Mouse (Mus musculus) left cerebral cortex, postnatal 10 days (tissue): ENCODE results near the gene Snapc1. TPM values are rescaled to one million over a fixed set of nuclear protein-coding genes. Genes with fewer than 3 reads are reported as not detected.

Source experiments
- DNase-seq, 2 experiments: peaks; one replicate each; pipeline ENCODE4 v3.0.0; 2021 to 2022; ENCODE audit warnings: low spot score in 2 of 2, mixed read lengths in 1 of 2; ENCODE audit errors: extremely low spot score in 1 of 2
- intact Hi-C: fragments of 180-260 bp; cut with DNase I; formaldehyde crosslinking; loops from one replicate; pipeline ENCODE4 v1.15.1; 2025
- total RNA-seq, 2 experiments: library from RNA; stranded (reverse); gene quantifications; 2 replicates each; pipeline ENCODE4 v1.2.3; 2021

Snapc1 gene
- 10 to 100 TPM; 31.6 to 35.3 TPM for total RNA-seq

- peak; percentile 96 to 97 for DNase-seq
- intact Hi-C loops, result no loop called here
Observed at GRCm38 (mm10) chr12:73964291-73965281, at the start of gene Snapc1. Snapc1 (plus strand) TSS chr12:73964481.

GRCm38 (mm10) chr12:73918479-73918878 is 45.8 kb upstream of the Snapc1 start:
- intact Hi-C loops, result no loop called here

GRCm38 (mm10) chr12:73930266-73930665 is 34.0 kb upstream of the Snapc1 start:
- DNase-seq, result no peak
- intact Hi-C loops, result no loop called here

More at GRCm38 (mm10) chr12:73918479-73918878, 45.8 kb upstream of the Snapc1 start:
- no peak for DNase-seq

- intact Hi-C loops, result no loop called here
- DNase-seq, result peak in 1 of 2 experiments; percentile 47
Observed at GRCm38 (mm10) chr12:73931274-73931673, 33.0 kb upstream of the Snapc1 start.

DNA sequence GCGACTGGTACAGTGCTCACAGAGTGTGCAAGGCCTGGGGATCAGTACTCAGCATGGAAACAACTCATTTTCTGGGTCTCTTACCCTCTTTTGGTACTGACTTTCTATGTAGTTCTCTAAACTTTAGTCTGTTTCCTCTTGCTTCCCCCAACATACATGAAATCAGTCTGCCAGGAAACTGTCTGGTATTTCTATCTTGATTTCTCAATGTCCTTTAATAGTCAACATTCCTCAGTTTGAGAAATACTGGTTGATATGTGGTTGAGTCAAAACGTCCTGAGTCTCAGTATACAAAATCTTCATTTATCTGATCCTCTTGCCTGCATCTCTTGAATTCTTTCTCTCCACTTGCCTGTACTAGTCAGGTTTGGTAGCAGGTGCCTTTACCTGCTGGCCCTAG is 29.8 kb upstream of the Snapc1 start:
- DNase-seq, result no peak
- intact Hi-C loops, result no loop called here

DNA sequence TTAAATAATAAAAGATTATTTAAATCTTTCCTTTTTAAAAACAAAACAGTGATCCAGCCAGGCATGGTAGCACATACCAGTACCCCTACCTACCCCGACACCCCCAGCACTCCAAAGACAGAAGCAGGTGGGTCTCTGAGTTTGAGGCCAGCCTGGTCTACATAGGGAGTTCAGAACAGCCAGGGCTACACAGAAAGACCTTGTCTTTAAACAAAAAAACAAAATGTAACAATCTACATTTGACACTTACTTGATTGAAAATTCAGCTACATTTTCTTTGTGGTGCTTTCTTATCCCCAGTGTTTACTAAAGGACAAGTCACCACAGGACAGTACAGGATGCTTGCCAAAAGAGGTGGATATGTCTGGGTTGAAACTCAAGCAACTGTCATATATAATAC is 26.9 kb upstream of the Snapc1 start, which contains the start of gene Gm49321:
Gm49321 (plus strand) TSS at position 301 of the 400 bp plus-strand sequence.
- DNase-seq, result no peak
- intact Hi-C loops, result no loop called here

- intact Hi-C loops, result no loop called here
- no peak for DNase-seq
Observed at GRCm38 (mm10) chr12:73939542-73939941, 24.7 kb upstream of the Snapc1 start.

- intact Hi-C loops, result no loop called here
- no peak for DNase-seq
Observed at GRCm38 (mm10) chr12:73948415-73948814, 15.9 kb upstream of the Snapc1 start.

GRCm38 (mm10) chr12:73949318-73950058 is 14.8 kb upstream of the Snapc1 start:
- intact Hi-C loops, result no loop called here
- DNase-seq, result peak in 1 of 2 experiments; percentile 74

- intact Hi-C loops, result no loop called here
- peak; percentile 28 to 74 for DNase-seq
Observed at GRCm38 (mm10) chr12:73952879-73953278, 11.4 kb upstream of the Snapc1 start.

DNA sequence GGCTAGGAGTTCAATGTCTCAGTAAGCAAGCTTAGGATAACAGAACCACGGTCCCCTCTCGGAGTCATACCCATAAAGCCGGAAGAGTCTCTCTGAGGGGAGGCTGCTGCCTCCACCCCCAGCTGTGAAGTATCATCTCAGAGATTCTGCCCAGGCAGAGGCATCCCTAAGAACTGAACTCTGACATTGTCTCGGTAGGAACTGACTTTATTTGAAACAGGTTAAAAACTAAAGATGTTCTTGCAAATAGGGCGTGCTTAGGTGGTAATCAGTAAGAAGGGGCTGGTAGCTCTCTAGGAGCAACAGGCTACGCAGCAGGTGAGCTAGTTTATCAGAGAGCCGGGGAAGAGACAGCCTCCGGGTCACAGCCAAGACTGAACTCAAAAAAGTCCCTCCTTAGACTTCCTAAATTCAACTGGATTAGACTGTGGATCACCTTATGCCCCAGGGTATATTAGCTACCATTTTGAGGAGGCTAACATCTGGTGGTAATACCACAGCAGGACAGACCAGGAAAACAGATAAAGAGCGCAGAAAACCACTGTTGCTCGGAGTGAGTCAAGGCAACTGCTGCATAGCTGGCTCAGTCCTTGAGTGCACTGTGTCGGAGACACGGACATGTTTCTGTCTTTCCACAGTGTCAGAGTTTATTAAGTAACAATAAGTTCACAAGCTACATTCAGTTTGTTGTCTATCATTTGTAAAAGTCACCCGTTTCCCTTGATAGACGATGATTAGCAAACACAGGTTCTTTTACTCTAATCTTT is 10.7 kb upstream of the Snapc1 start:
- intact Hi-C loops, result no loop called here
- no peak for DNase-seq

DNA sequence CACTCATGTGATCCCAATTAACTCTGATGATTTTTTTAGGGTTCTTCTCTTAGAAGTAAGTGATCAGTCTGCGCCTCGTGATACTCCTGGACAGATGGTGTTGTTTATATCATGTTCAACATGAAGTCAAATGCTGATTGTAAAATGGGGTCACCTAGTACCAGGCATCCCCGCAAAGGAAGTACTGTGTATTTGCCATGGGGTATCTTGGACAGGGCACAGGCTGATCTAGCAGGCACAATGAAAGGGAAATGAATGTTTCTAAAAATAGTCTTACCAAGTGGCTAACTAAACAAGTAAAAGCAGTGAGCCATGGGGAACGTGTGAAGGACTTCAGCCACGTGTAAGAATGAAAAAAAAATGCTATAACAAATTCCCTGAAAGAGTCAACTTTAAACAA is 9.5 kb upstream of the Snapc1 start:
- DNase-seq, result no peak
- intact Hi-C loops, result no loop called here

DNA sequence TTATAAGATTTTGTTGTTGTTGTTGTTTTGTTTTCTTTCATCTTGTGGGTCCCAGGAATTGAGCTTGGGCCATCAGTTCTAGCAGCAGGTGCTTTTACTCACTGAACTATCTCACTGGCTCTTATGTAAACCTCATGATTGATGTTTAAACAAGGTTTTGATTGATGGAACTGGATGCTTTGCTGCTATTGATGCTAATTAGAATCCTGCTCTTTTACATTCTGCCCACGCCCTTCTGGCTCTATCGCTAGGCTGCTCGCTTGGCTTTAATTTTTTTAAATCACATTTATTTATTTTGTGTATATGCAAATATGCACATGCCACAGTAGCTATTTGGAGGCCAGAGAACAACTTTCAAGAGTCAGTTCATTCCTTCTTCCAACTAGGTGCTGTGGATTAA is 6.6 kb upstream of the Snapc1 start:
- intact Hi-C loops, result no loop called here
- DNase-seq, result peak in 1 of 2 experiments; percentile 15

DNA sequence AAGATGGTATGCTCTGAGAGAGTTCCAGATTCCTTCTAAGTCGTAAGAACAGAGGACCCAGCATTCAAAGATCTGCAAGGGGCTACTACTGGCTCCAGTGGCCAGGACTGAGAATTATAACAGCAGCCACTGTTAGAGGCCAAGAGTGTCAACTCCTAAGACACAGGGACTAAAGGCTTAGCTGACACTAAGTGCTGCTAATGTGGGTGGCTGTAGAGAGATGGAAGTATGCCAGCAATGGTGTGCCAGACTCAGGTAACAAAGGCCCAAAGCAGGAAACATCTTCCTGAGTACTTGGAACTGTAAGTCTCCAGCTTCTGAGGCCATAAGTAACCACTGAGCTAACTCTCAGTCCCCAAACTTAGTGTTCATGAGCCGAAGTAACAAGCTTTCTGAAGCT is 5.5 kb upstream of the Snapc1 start:
- intact Hi-C loops, result no loop called here
- DNase-seq, result no peak

- no peak for DNase-seq
- intact Hi-C loops, result no loop called here
Observed at GRCm38 (mm10) chr12:73969142-73969541, 4.9 kb downstream of the Snapc1 start.

DNA sequence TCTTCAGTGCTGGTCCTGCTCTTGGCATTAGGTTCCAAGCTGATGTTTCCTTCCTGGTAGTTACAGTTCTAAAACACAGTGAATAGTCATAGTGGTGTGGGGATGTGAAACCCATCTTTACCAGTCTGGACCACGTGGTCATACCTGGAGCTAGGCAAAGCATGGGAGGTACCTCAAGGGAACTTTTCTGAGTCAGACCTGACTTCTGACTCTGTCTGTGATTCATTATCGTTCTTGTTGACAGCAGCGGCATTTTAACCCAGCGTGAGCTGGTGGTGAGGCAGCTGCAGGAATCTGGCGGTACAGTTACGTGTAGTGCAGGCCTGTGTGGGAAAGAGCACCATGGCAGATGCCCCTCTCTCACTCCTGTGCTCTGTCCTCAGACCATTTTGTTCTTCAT is 10.3 kb downstream of the Snapc1 start:
- no peak for DNase-seq
- intact Hi-C loops, result no loop called here

DNA sequence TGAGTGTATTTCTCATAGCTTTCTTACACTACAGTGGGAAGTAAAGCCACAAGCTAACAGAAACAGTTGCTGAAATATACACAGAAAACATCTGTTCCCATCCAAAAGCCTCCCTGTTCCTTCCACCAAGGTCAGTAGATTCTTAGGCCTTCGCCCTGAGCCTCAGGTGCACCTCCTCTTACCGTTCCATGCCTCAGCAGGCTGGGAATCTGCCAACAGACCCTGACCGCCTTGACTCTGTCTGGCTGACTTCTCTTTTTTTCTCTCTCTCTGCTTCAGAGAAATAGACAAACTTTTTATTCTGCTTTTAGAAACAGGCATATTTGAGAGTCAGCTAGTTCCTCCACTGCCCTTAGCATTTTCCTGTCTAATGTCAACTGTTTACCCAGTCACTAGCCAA is 13.9 kb downstream of the Snapc1 start:
- intact Hi-C loops, result no loop called here
- DNase-seq, result no peak

- no peak for DNase-seq
- intact Hi-C loops, result no loop called here
Observed at GRCm38 (mm10) chr12:73979667-73980066, 15.4 kb downstream of the Snapc1 start.

GRCm38 (mm10) chr12:73982533-73982932 is 18.3 kb downstream of the Snapc1 start:
- peak; percentile 85 to 93 for DNase-seq
- intact Hi-C loops, result no loop called here
